Mouse (Mus musculus) left cerebral cortex, adult 2 months (tissue): ENCODE results near the gene Zc3hc1. TPM values are rescaled to one million over a fixed set of nuclear protein-coding genes. Genes with fewer than 3 reads are reported as not detected.

Experiments used
- DNase-seq, 2 experiments: peaks; one replicate each; pipeline ENCODE4 v3.0.0; 2021 to 2022; ENCODE audit warnings: low spot score in 2 of 2, mixed read lengths in 1 of 2; ENCODE audit errors: extremely low spot score in 1 of 2
- H3K27ac ChIP-seq: fragments of 200-600 bp; 2 replicates; pipeline ENCODE4 v1.8.1; 2022
- H3K4me3 ChIP-seq: fragments of 200-600 bp; 2 replicates; pipeline ENCODE4 v1.8.1; 2022
- CTCF ChIP-seq: fragments of 200-600 bp; IDR thresholded peaks from 2 replicates; pipeline ENCODE4 v1.8.1; 2022; ENCODE audit warnings: antibody characterized with exemption, mild to moderate bottlenecking, moderate library complexity
- intact Hi-C: fragments of 180-260 bp; cut with DNase I; formaldehyde crosslinking; loops from one replicate; pipeline ENCODE4 v1.15.1; 2025
- total RNA-seq, 2 experiments: library from RNA; stranded (reverse); gene quantifications; 2 replicates each; pipeline ENCODE4 v1.2.3; 2021

Zc3hc1 gene
- total RNA-seq, 2 experiments from 2014 or later, result 23.6 to 28.7 TPM

DNA sequence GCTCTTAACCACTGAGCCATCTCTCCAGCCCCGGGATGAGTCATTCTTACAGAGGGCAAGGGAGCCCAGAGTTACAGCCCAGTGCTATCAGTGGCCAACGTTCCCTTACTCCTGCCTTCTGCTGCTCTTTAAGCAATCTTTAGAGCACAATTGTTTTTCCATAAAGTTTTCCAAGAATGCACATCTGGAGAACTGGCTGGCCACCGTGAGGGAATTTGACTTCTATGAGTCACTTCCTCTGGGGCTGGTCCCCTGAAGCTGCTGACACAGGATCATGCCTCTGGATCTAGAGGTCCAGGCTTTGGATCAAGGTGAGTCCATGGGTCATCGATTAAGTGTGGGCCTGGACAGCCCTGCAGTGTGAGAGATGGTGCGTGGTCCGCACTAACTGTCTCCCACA lies 46.8 kb downstream of the Zc3hc1 start:
- TF ChIP-seq CTCF, result no peak

DNA sequence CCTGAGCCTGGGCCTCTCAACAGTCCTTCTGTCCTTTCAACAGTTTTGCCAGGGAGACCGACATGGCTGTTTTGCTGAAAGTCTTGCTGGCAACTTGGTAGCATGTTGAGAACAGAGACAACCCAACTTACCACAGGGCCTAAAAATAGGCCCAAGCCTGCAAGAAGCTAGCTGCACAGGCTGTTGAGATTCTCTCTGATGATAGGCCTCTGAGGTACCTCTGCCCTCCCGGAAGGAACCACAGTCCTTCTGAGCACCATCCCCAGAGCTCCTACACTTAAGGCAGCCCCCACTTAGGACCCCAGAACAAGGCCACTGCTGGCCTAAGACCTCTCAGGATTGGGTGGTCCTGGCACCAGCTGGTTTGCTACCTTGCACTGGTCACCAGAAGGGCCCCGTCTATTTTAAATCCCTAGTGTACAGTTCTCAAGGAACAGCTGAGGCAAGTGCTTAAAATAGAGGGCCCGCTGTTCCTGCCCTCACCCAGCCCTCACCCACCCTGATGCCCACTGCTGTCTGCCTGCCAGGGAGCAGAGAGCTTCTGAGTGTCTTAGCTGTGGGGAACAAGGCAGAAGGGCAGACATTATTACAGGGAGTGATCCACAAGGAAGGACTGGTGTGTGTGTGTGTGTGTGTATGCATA lies 50.5 kb downstream of the Zc3hc1 start:
- intact Hi-C loops, result loop anchor here (5.0 kb wide), 1 partner anchor 33 kb away; no protein-coding TSS in a partner anchor
- no peak overlapping the region for H3K4me3 ChIP-seq
- no peak for TF ChIP-seq CTCF
- no peak overlapping the region for H3K27ac ChIP-seq
- DNase-seq, result no peak

More for the DNA sequence above, 46.8 kb downstream of the Zc3hc1 start:
- intact Hi-C loops, result loop anchor here (5.0 kb wide), 1 partner anchor 37 kb away; no protein-coding TSS in a partner anchor
- H3K27ac ChIP-seq, result no peak overlapping the region
- no peak for DNase-seq
- H3K4me3 ChIP-seq, result no peak overlapping the region

DNA sequence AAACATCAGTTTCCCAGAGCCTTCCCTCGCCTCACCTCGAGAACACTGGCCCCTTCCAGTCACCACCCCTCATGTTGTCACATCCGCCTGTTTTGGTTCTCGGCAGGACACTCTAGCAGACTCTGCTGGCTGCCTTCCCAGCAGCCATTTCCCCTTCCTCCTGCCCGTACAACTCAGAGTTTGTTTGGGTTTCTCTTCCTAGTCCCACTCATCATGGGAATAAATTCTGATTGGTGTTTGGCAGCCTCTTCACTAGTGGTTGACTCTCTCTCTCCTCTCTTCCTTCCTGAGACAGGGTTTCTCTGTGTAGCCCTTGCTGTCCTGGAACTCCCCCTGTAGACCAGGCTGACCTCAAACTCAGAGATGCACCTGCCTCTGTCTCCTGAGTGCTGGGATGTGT lies 53.9 kb downstream of the Zc3hc1 start:
- intact Hi-C loops, result no loop called here
- no peak for TF ChIP-seq CTCF
- H3K4me3 ChIP-seq, result no peak overlapping the region
- DNase-seq, result peak in 1 of 2 experiments; percentile 17
- no peak overlapping the region for H3K27ac ChIP-seq

DNA sequence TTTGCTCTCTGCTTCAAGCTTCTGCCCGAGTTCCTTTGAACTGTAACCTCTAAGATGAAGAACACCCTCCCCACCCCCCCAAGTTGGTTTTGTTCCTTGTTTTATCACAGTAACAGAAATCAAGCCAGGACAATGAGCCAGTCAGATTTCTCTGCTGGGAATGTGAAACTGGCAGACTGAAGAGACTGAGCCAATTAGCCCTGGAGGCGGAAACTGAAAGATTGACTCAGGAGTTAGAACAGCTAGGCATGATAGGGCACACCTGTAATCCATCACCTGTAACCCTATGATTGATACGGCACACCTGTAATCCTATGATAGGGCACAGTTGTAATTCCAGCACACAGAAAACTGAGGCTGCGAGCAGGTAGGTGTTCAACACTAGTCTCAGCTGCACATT lies 58.6 kb downstream of the Zc3hc1 start:
- intact Hi-C loops, result no loop called here
- no peak for TF ChIP-seq CTCF
- no peak for DNase-seq

DNA sequence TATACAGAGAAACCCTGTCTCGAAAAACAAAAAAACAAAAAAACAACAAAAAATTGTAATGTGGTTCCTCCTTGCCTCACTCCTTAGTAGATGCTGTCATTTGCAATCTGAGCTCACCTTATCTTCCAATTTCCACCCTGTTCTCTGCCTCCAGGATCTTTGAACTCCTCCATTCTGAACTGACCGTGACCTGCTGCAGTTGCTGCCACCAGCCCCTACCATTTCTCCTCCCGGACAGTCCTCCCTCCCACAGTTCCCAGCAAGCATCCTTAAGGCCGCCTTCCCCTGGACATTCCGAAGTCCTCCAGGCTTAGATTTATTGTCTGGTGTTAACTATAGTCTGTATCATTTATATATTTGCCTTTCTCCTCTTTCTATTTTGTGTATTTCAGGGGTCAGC lies 60.1 kb downstream of the Zc3hc1 start:
- intact Hi-C loops, result no loop called here
- no peak overlapping the region for H3K27ac ChIP-seq
- H3K4me3 ChIP-seq, result no peak overlapping the region
- DNase-seq, result no peak
- no peak for TF ChIP-seq CTCF

More for the DNA sequence above, 58.6 kb downstream of the Zc3hc1 start:
- Histone ChIP-seq H3K27ac (no peak overlapping the region), H3K4me3 (no peak overlapping the region)

DNA sequence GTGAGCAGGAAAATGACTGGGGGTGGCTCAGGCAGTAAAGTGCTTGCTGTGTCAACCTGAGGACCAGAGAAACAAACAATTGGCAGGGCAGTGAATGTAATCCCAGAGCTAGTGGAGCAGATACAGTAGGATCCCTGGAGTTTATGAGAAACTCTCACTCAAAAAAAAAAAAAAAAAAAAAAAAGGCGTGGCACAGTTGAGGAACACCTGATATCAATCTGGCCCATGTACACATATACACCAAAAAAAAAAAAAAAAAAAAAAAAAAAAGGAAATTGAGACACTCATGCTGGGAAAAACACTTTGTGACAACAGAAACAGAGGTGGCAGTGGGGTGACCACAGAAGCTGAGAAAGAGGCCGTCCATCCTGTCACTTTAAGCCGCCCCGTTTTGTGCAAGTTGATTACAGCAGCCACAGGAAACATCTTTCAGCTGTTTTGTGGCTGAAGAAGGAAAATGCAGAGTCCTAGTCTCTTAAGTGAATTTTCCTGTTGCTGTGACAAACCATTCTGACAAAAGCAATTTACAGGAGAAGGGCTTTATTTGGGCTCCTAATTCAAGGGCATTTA lies 64.8 kb downstream of the Zc3hc1 start:
- no peak for TF ChIP-seq CTCF
- DNase-seq, result no peak
- intact Hi-C loops, result no loop called here
- no peak overlapping the region for H3K27ac ChIP-seq
- no peak overlapping the region for H3K4me3 ChIP-seq

DNA sequence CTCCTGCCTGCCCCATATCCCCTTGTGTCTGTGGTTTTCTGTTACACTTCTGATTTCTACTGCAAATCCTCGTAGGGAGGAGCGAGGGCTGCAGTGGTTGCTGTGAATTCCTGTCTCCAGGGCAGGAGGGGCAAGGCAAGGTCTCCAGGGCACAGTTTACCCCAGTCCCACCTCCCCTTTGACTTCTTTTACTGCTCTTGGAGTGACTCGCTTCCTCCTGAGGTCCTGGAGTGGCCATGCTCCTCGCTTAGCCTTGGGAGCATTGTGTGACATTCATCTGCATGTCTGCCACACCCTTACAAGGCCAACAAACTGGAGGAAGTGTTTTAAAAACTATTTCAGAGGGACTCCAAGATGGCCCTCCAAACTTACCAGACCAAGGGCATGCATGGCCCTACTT lies 69.8 kb downstream of the Zc3hc1 start:
- intact Hi-C loops, result no loop called here
- no peak for DNase-seq

DNA sequence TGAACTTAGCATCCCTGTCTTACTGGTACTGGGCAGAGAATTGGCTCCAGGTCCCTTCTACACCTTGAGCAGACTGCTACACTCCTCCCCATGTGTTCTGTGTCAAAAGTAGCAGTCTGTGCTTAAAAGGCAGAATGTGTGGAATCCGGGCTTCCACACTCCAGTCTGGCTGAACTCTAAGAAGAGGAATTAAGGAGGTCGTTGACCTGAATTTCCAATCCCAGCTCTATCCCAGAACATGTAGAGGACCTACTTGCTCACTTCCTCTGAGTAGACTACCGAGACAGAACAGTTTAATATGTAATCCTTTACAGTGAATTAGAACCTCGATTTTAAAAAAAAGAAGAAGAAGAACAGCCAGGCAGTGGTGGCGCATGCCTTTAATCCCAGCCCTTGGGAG lies 71.6 kb downstream of the Zc3hc1 start:
- Histone ChIP-seq H3K27ac (no peak overlapping the region), H3K4me3 (no peak overlapping the region)
- intact Hi-C loops, result no loop called here
- TF ChIP-seq CTCF, result no peak
- no peak for DNase-seq

More for the DNA sequence above, 69.8 kb downstream of the Zc3hc1 start:
- Histone ChIP-seq H3K27ac (no peak overlapping the region), H3K4me3 (no peak overlapping the region)
- no peak for TF ChIP-seq CTCF

Other genes with a start within 250 kb of the Zc3hc1 start
- 10 to 100 TPM; 90.5 to 92.1 TPM for gene Ube2h, start 86.5 kb downstream of the Zc3hc1 start, total RNA-seq
- gene Klhdc10, start 10.8 kb upstream of the Zc3hc1 start, total RNA-seq, result 10 to 100 TPM; 87.2 to 91.9 TPM
- gene Tmem209, start 118.8 kb upstream of the Zc3hc1 start, total RNA-seq, result 10 to 100 TPM; 18.3 to 21.7 TPM
- 1 to 10 TPM in 1 of 2 experiments, under 1 TPM in 1; 0.70 to 1.1 TPM for gene Ssmem1, start 118.8 kb upstream of the Zc3hc1 start, total RNA-seq
- 1 to 10 TPM in 1 of 2 experiments, under 1 TPM in 1; 0.61 to 1.2 TPM for gene Cpa2, start 150.6 kb upstream of the Zc3hc1 start, total RNA-seq
- under 1 TPM in 1 of 2 experiments, not detected in 1; 0.16 TPM for gene Cpa4, start 177.3 kb upstream of the Zc3hc1 start, total RNA-seq
- not detected for gene Cpa5, start 220.0 kb upstream of the Zc3hc1 start, total RNA-seq
- gene Cpa1, start 248.2 kb upstream of the Zc3hc1 start, total RNA-seq, result not detected